Mouse (Mus musculus) CD8-positive naive resting alpha-beta T cell, adult 2 months (primary cell): ENCODE measurements around the gene Hapln2.

Experiments used
- DNase-seq, 2 experiments: peaks; one replicate each; pipeline ENCODE4 v3.0.0; 2022; ENCODE audit warnings: low read depth in 2 of 2, low spot score in 2 of 2

The Hapln2 gene

GRCm38 (mm10) chr3:87981894-87982835 is 45.2 kb downstream of the Hapln2 start:
- DNase-seq: no peak

- DNase-seq: no peak
These were observed 46.1 kb downstream of the Hapln2 start for GRCm38 (mm10) chr3:87981214-87981760.

- no peak for DNase-seq
These were observed 46.7 kb downstream of the Hapln2 start for GRCm38 (mm10) chr3:87980728-87981127.

- no peak for DNase-seq
These were observed 47.3 kb downstream of the Hapln2 start for GRCm38 (mm10) chr3:87980085-87980484.

- DNase-seq: no peak
These were observed 47.9 kb downstream of the Hapln2 start for GRCm38 (mm10) chr3:87979493-87979892.

- DNase-seq: no peak
These were observed 52.9 kb downstream of the Hapln2 start for GRCm38 (mm10) chr3:87974381-87974987.

- DNase-seq: no peak
These were observed 53.6 kb downstream of the Hapln2 start for GRCm38 (mm10) chr3:87973593-87974380.

DNA sequence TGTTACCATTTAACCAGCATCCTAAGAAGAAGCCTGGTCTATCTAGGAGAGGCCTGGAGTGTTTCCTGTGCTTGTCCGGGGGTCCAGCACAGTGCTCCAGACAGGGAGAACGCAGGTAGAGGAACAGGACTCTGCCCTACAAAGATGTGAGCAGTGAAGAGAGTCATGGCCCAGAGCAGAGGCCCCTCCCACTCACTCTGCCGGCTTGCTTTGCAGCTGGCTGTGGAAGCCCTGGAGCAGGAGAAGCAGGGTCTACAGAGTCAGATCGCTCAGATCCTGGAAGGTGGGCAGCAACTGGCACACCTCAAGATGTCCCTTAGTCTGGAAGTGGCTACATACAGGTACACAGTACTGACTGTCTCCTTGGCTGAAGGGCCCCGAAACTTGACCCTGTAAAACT is 54.6 kb downstream of the Hapln2 start:
- no peak for DNase-seq

- no peak for DNase-seq
These were observed 55.1 kb downstream of the Hapln2 start for GRCm38 (mm10) chr3:87972203-87972664.
